Mouse (Mus musculus): ENCODE measurements around the gene Gm36176. TPM values are rescaled to one million over a fixed set of nuclear protein-coding genes. Genes with fewer than 3 reads are reported as not detected.
A peak's percentile ranks its signal among the peaks of the same experiment; 100 is the strongest.

The Gm36176 gene
- polyA plus RNA-seq, 1 experiment from 2014 or later = not detected

GRCm38 (mm10) chr10:77886007-77886747 lies 39.6 kb downstream of the Gm36176 start:
- Histone ChIP-seq H3K4me2 (replicated peaks) (no peak overlapping the region), H3K4me3 (replicated peaks) (no peak overlapping the region), H3K27me3 (no peaks in the 10 kb centered on the region), H3K27ac (no peak overlapping the region), H3K36me3 (no peaks in the 10 kb centered on the region), H3K9ac (replicated peaks) (no peak overlapping the region), H3K4me1 (replicated peaks) (no peaks in the 10 kb centered on the region), H3K9me3 (0 out of 2 replicates have a peak, but pooled peaks cover 4% of the 10 kb centered on the region)
- 0 out of 2 replicates have a peak, but pooled peaks have one; percentile 27 for ATAC-seq
- WGBS = 58% methylated on average over 12 of the region's 12 CpGs

DNA sequence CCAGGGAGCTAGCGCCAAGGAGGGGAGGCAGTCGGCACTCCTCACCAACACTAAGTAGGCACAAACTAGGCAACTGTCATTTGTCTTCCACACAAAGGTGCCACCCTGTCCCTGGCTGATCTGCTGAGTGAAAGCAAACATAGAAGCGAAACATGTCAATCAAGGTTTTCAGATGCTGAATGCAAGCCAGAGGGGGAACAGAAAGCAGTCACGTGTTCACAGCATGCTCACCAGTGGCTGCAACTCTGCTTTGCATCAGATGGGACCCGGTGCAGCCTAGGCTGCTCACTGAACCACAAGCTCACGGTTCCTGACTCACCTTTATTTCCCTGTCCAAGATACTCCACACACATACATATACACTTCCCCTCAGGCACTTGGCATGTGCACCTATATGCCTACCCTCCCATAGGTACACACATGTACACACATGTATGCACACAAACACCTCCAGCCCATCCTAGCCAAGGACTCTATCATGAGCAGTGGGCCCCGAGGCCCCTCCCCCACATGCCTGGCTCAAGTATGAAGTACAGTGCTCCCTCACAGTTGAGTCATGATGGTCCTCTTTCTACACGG lies 44.5 kb downstream of the Gm36176 start:
- WGBS = 86% methylated on average over 8 of the region's 8 CpGs
- H3K4me1 ChIP-seq (replicated peaks) = peaks cover 9% of the 10 kb centered on the region
- 0 out of 2 replicates have a peak, but pooled peaks cover 4% of the 10 kb centered on the region for H3K9me3 ChIP-seq
- H3K4me3 ChIP-seq (replicated peaks) = no peak overlapping the region
- no peak overlapping the region for H3K9ac ChIP-seq (replicated peaks)
- H3K4me2 ChIP-seq (replicated peaks) = no peak overlapping the region
- H3K27ac ChIP-seq = no peak overlapping the region
- no peak for ATAC-seq
- no peaks in the 10 kb centered on the region for H3K27me3 ChIP-seq
- no peaks in the 10 kb centered on the region for H3K36me3 ChIP-seq

DNA sequence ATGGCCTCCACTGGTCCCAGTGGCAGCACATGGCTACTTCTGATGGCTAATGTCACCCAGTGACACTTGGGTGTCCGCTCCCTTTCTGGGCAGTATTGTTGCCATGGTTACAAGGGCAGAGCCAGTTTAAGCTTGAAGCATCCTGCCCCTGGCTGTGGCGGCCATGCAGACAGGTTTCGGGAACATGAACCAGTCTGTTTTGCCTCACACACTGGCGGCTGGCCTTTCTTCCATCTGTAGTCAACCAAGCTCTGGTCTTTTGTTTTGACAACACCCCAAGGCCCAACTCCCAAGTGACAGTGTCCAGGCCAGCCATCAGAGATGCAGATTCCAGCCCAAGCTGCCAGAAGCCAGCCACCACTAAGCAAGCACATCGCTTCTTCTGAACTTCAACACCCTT lies 49.0 kb downstream of the Gm36176 start:
- H3K9ac ChIP-seq (replicated peaks) = no peak overlapping the region
- peaks cover 12% of the 10 kb centered on the region for H3K4me1 ChIP-seq (replicated peaks)
- no peak overlapping the region for H3K4me2 ChIP-seq (replicated peaks)
- H3K9me3 ChIP-seq = no peaks in the 10 kb centered on the region
- no peak for ATAC-seq
- H3K4me3 ChIP-seq (replicated peaks) = no peak overlapping the region
- WGBS = 61% methylated on average over 5 of the region's 5 CpGs
- H3K27me3 ChIP-seq = no peaks in the 10 kb centered on the region
- H3K27ac ChIP-seq = no peak overlapping the region
- no peaks in the 10 kb centered on the region for H3K36me3 ChIP-seq

Other genes with a start within 250 kb of the Gm36176 start
- 302 and 320 TPM in 2 replicates for gene Sumo3, start 240.7 kb upstream of the Gm36176 start, polyA plus RNA-seq (2015; fragmentation: Nextera tagmentation; extraction: Ambion mirVana)
- 2.5 TPM in 1 of 2 replicates, not detected in the other for gene Gm49325, start 240.6 kb upstream of the Gm36176 start, polyA plus RNA-seq (2015; fragmentation: Nextera tagmentation; extraction: Ambion mirVana)
- gene Ube2g2, start 224.5 kb upstream of the Gm36176 start, polyA plus RNA-seq (2015; fragmentation: Nextera tagmentation; extraction: Ambion mirVana) = 89.8 and 95.5 TPM in 2 replicates
- gene Tspear, start 160.2 kb upstream of the Gm36176 start, polyA plus RNA-seq (2015; fragmentation: Nextera tagmentation; extraction: Ambion mirVana) = 0.67 and 1.2 TPM in 2 replicates
- gene Gm19402, start 156.0 kb upstream of the Gm36176 start, polyA plus RNA-seq (2015; fragmentation: Nextera tagmentation; extraction: Ambion mirVana) = not detected in 2 replicates
- not detected in 2 replicates for gene Gm9508, start 149.6 kb upstream of the Gm36176 start, polyA plus RNA-seq (2015; fragmentation: Nextera tagmentation; extraction: Ambion mirVana)
- not detected in 2 replicates for gene Gm10272, start 140.2 kb upstream of the Gm36176 start, polyA plus RNA-seq (2015; fragmentation: Nextera tagmentation; extraction: Ambion mirVana)
- not detected in 2 replicates for gene Gm10024, start 135.3 kb upstream of the Gm36176 start, polyA plus RNA-seq (2015; fragmentation: Nextera tagmentation; extraction: Ambion mirVana)
- gene Gm10142, start 131.0 kb upstream of the Gm36176 start, polyA plus RNA-seq (2015; fragmentation: Nextera tagmentation; extraction: Ambion mirVana) = not detected in 2 replicates
- gene Krtap12-1, start 126.2 kb upstream of the Gm36176 start, polyA plus RNA-seq (2015; fragmentation: Nextera tagmentation; extraction: Ambion mirVana) = not detected in 2 replicates
- not detected in 2 replicates for gene Gm10100, start 120.3 kb upstream of the Gm36176 start, polyA plus RNA-seq (2015; fragmentation: Nextera tagmentation; extraction: Ambion mirVana)
- not detected in 2 replicates for gene Gm18596, start 104.2 kb upstream of the Gm36176 start, polyA plus RNA-seq (2015; fragmentation: Nextera tagmentation; extraction: Ambion mirVana)
- not detected in 2 replicates for gene Gm9736, start 95.4 kb upstream of the Gm36176 start, polyA plus RNA-seq (2015; fragmentation: Nextera tagmentation; extraction: Ambion mirVana)
- not detected in 2 replicates for gene Gm3233, start 87.1 kb upstream of the Gm36176 start, polyA plus RNA-seq (2015; fragmentation: Nextera tagmentation; extraction: Ambion mirVana)
- gene Gm3238, start 75.5 kb upstream of the Gm36176 start, polyA plus RNA-seq (2015; fragmentation: Nextera tagmentation; extraction: Ambion mirVana) = not detected in 2 replicates
- gene Gm7138, start 69.9 kb upstream of the Gm36176 start, polyA plus RNA-seq (2015; fragmentation: Nextera tagmentation; extraction: Ambion mirVana) = not detected in 2 replicates
- gene Gm3250, start 64.3 kb upstream of the Gm36176 start, polyA plus RNA-seq (2015; fragmentation: Nextera tagmentation; extraction: Ambion mirVana) = not detected in 2 replicates
- gene Gm7137, start 58.6 kb upstream of the Gm36176 start, polyA plus RNA-seq (2015; fragmentation: Nextera tagmentation; extraction: Ambion mirVana) = not detected in 2 replicates
- gene Gm9639, start 51.7 kb upstream of the Gm36176 start, polyA plus RNA-seq (2015; fragmentation: Nextera tagmentation; extraction: Ambion mirVana) = not detected in 2 replicates
- not detected in 2 replicates for gene Gm19668, start 47.7 kb upstream of the Gm36176 start, polyA plus RNA-seq (2015; fragmentation: Nextera tagmentation; extraction: Ambion mirVana)
- gene Gm9507, start 35.0 kb upstream of the Gm36176 start, polyA plus RNA-seq (2015; fragmentation: Nextera tagmentation; extraction: Ambion mirVana) = not detected in 2 replicates
- gene Gm2696, start 32.1 kb upstream of the Gm36176 start, polyA plus RNA-seq (2015; fragmentation: Nextera tagmentation; extraction: Ambion mirVana) = not detected in 2 replicates
- gene Krtap10-4, start 19.7 kb upstream of the Gm36176 start, polyA plus RNA-seq (2015; fragmentation: Nextera tagmentation; extraction: Ambion mirVana) = not detected in 2 replicates
- gene Krtap10-10, start 10.9 kb upstream of the Gm36176 start, polyA plus RNA-seq (2015; fragmentation: Nextera tagmentation; extraction: Ambion mirVana) = not detected in 2 replicates
- gene Gm10318, start 6.1 kb downstream of the Gm36176 start, polyA plus RNA-seq (2015; fragmentation: Nextera tagmentation; extraction: Ambion mirVana) = not detected in 2 replicates
- not detected in 2 replicates for gene Gm3285, start 15.2 kb downstream of the Gm36176 start, polyA plus RNA-seq (2015; fragmentation: Nextera tagmentation; extraction: Ambion mirVana)
- gene Lrrc3, start 55.7 kb downstream of the Gm36176 start, polyA plus RNA-seq (2015; fragmentation: Nextera tagmentation; extraction: Ambion mirVana) = 9.8 and 10.3 TPM in 2 replicates
- 2.7 and 3.3 TPM in 2 replicates for gene Trpm2, start 123.8 kb downstream of the Gm36176 start, polyA plus RNA-seq (2015; fragmentation: Nextera tagmentation; extraction: Ambion mirVana)
- 32.4 and 36.8 TPM in 2 replicates for gene 1810043G02Rik, start 131.7 kb downstream of the Gm36176 start, polyA plus RNA-seq (2015; fragmentation: Nextera tagmentation; extraction: Ambion mirVana)
- 96.9 and 106 TPM in 2 replicates for gene Pfkl, start 163.3 kb downstream of the Gm36176 start, polyA plus RNA-seq (2015; fragmentation: Nextera tagmentation; extraction: Ambion mirVana)
- not detected in 2 replicates for gene Dnmt3l, start 195.1 kb downstream of the Gm36176 start, polyA plus RNA-seq (2015; fragmentation: Nextera tagmentation; extraction: Ambion mirVana)
- gene Aire, start 196.8 kb downstream of the Gm36176 start, polyA plus RNA-seq (2015; fragmentation: Nextera tagmentation; extraction: Ambion mirVana) = 0.10 and 0.24 TPM in 2 replicates
- 0.52 and 0.82 TPM in 2 replicates for gene Icosl, start 222.5 kb downstream of the Gm36176 start, polyA plus RNA-seq (2015; fragmentation: Nextera tagmentation; extraction: Ambion mirVana)

All from midbrain, embryonic 13.5 days (tissue).